ENCODE assay signal across 22 mouse cellular contexts in the genomic region with DNA sequence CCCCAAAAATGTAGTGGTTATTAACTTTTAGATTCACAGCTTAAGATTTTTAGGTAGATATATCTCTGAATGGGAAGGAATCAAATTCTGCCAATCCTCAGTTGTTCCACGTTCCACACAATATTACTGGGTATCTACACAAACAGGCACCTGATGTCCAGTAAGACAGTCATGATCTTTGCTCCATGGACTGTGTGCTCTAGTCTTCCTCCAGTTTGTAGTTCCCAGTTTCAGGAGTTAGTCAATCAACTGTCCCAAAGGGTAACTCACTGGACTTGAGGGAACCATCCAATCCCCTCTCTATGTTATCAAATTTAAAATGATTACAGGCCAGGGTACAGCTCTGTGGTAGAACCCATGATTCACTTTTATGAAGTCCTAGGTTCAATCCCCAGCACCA. TPM values are rescaled to one million over a fixed set of nuclear protein-coding genes. Genes with fewer than 3 reads are reported as not detected.
DNase-seq lines count a peak whose midpoint lies in the region; ATAC-seq and TF ChIP-seq lines count a peak whose summit lies in the region.
"Had no signal": no experiment of that assay in that cellular context is flagged by ENCODE, and none has a peak within 500 bp of the region (broad histone marks: within the 10 kb centered on the region; RNA-seq: fewer than 3 reads in every experiment).

No protein-coding gene starts in this region.

- no peaks in the 10 kb centered on the region for H3K79me2 ChIP-seq in liver, adult 2 months (ENCODE audit: control insufficient read depth, insufficient read depth, low read length)

- no peak for ATAC-seq in liver, embryonic 12.5 days
- ATAC-seq in liver, postnatal 0 days: no peak
- ATAC-seq in liver, embryonic 11.5 days (replicated peaks; ENCODE audit: low FRiP score): no peak
- ATAC-seq in hindbrain, postnatal 0 days: no peak
- ATAC-seq: activated CD4-positive, CD25-positive, alpha-beta regulatory T cell, adult 4 months; CD4-positive, CD25-positive, alpha-beta regulatory T cell, adult 4 months; Patski had no signal

- no peak for TF ChIP-seq POLR2A in liver, adult 2 months (IDR thresholded peaks at IDR 0.05; ENCODE audit: extremely low read depth, insufficient read depth, low read length)

- peak; percentile 97 for DNase-seq in liver, adult 2 months (ENCODE audit: extremely low read depth, low read depth, low spot score)
- no peak for DNase-seq in liver, postnatal 0 days
- DNase-seq in liver, embryonic 11.5 days (ENCODE audit: low spot score): no peak
- no peak for DNase-seq in hindbrain, postnatal 0 days (ENCODE audit: low spot score)
- DNase-seq: adrenal gland, adult 2 months; adrenal gland, adult 8-10 months; adrenal gland, postnatal 10 days; adrenal gland, postnatal 14 days; adrenal gland, postnatal 25 days; adrenal gland, postnatal 36 days; B cell, adult 2 months; cerebellum, adult 11 months; cerebellum, adult 11-12 months; cerebellum, adult 18-20 months; cerebellum, adult 2 months had no signal

- H3K9ac ChIP-seq in liver, adult 2 months (ENCODE audit: low read depth, low read length): no peak overlapping the region; the same call in 1 of the 2 replicates
- H3K9ac ChIP-seq in liver, embryonic 12.5 days: no peak overlapping the region
- no peak overlapping the region for H3K9ac ChIP-seq in liver, postnatal 0 days (replicated peaks)
- H3K9ac ChIP-seq in liver, embryonic 11.5 days (ENCODE audit: low read depth, low read length): no peak overlapping the region
- H3K9ac ChIP-seq in hindbrain, postnatal 0 days (replicated peaks; ENCODE audit: low read length): no peak overlapping the region

- no peaks in the 10 kb centered on the region for H3K36me3 ChIP-seq in liver, adult 2 months (ENCODE audit: control insufficient read depth, insufficient read depth, low read length)
- no peaks in the 10 kb centered on the region for H3K36me3 ChIP-seq in liver, embryonic 12.5 days
- H3K36me3 ChIP-seq in liver, postnatal 0 days (replicated peaks; ENCODE audit: insufficient read depth, low read length): no peaks in the 10 kb centered on the region
- no peaks in the 10 kb centered on the region for H3K36me3 ChIP-seq in liver, embryonic 11.5 days (ENCODE audit: control insufficient read depth, insufficient read depth, low read length)
- H3K36me3 ChIP-seq in hindbrain, postnatal 0 days (ENCODE audit: insufficient read depth, low read length): no peaks in the 10 kb centered on the region
- H3K36me3 ChIP-seq: G1E had no signal

- H3K4me1 ChIP-seq in liver, adult 2 months (ENCODE audit: control insufficient read depth, insufficient read depth, low read length): peaks cover 14% of the 10 kb centered on the region
- H3K4me1 ChIP-seq in liver, embryonic 12.5 days: no peaks in the 10 kb centered on the region; the same call in 1 of the 2 replicates
- no peaks in the 10 kb centered on the region for H3K4me1 ChIP-seq in liver, postnatal 0 days (ENCODE audit: insufficient read depth)
- H3K4me1 ChIP-seq in liver, embryonic 11.5 days (replicated peaks; ENCODE audit: control insufficient read depth, insufficient read depth, low read length): no peaks in the 10 kb centered on the region
- peaks cover 10% of the 10 kb centered on the region for H3K4me1 ChIP-seq in brown adipose tissue, adult 24 weeks (ENCODE audit: control insufficient read depth, insufficient read depth, insufficient read length, low read length)
- H3K4me1 ChIP-seq in hindbrain, postnatal 0 days (ENCODE audit: insufficient read depth, low read length): no peaks in the 10 kb centered on the region

- H3K9me3 ChIP-seq in liver, embryonic 12.5 days (replicated peaks): no peaks in the 10 kb centered on the region
- H3K9me3 ChIP-seq in liver, postnatal 0 days (ENCODE audit: low read length): no peaks in the 10 kb centered on the region
- no peaks in the 10 kb centered on the region for H3K9me3 ChIP-seq in liver, embryonic 11.5 days (ENCODE audit: control insufficient read depth, low read length)
- no peaks in the 10 kb centered on the region for H3K9me3 ChIP-seq in hindbrain, postnatal 0 days (ENCODE audit: low read length)
- H3K9me3 ChIP-seq: G1E had no signal

- WGBS in liver, adult 2 months: 20% methylated on average over 1 of the region's 1 CpGs
- WGBS in liver, embryonic 12.5 days (ENCODE audit: insufficient replicate concordance): 65% methylated on average over 1 of the region's 1 CpGs
- WGBS in liver, postnatal 0 days (ENCODE audit: insufficient replicate concordance): 64% methylated on average over 1 of the region's 1 CpGs
- 81% methylated on average over 1 of the region's 1 CpGs for WGBS in liver, embryonic 11.5 days
- WGBS in hindbrain, postnatal 0 days: 85% methylated on average over 1 of the region's 1 CpGs

- TF ChIP-seq CTCF in liver, adult 2 months (IDR thresholded peaks at IDR 0.05; ENCODE audit: low read depth, low read length): no peak
- TF ChIP-seq CTCF in liver, postnatal 0 days (IDR thresholded peaks at IDR 0.05; ENCODE audit: low read depth): no peak
- TF ChIP-seq CTCF in hindbrain, postnatal 0 days (IDR thresholded peaks at IDR 0.05; ENCODE audit: low read depth): no peak

- peak overlapping the region; percentile 100 for H3K27ac ChIP-seq in liver, adult 2 months (replicated peaks; ENCODE audit: insufficient read depth, low read depth, low read length)
- H3K27ac ChIP-seq in liver, embryonic 12.5 days: no peak overlapping the region
- H3K27ac ChIP-seq in liver, postnatal 0 days (ENCODE audit: low read depth): peak overlapping the region; percentile 75
- H3K27ac ChIP-seq in liver, embryonic 11.5 days (ENCODE audit: low read depth, low read length): no peak overlapping the region
- peak overlapping the region; percentile 95 for H3K27ac ChIP-seq in brown adipose tissue, adult 24 weeks (replicated peaks; ENCODE audit: low read depth, low read length)
- H3K27ac ChIP-seq in hindbrain, postnatal 0 days: no peak overlapping the region

- H3K4me2 ChIP-seq in liver, embryonic 12.5 days: no peak overlapping the region
- H3K4me2 ChIP-seq in liver, postnatal 0 days (ENCODE audit: low read depth, low read length): no peak overlapping the region
- no peak overlapping the region for H3K4me2 ChIP-seq in liver, embryonic 11.5 days
- no peak overlapping the region for H3K4me2 ChIP-seq in hindbrain, postnatal 0 days (ENCODE audit: low read depth, low read length)

- H3K4me3 ChIP-seq in liver, adult 2 months (ENCODE audit: insufficient read depth, low read depth, low read length): no peak overlapping the region
- H3K4me3 ChIP-seq in liver, embryonic 12.5 days: no peak overlapping the region
- H3K4me3 ChIP-seq in liver, postnatal 0 days (ENCODE audit: low read depth, low read length): no peak overlapping the region
- no peak overlapping the region for H3K4me3 ChIP-seq in liver, embryonic 11.5 days (ENCODE audit: low read depth, low read length)
- no peak overlapping the region for H3K4me3 ChIP-seq in brown adipose tissue, adult 24 weeks (ENCODE audit: insufficient read depth, low read depth, low read length)
- H3K4me3 ChIP-seq in hindbrain, postnatal 0 days (ENCODE audit: low read length): no peak overlapping the region

- TF ChIP-seq EP300 in liver, postnatal 0 days (IDR thresholded peaks at IDR 0.05; ENCODE audit: low read depth): no peak

- H3K27me3 ChIP-seq in liver, adult 2 months (ENCODE audit: control insufficient read depth, insufficient read depth, low read length): no peaks in the 10 kb centered on the region
- H3K27me3 ChIP-seq in liver, embryonic 12.5 days (replicated peaks): no peaks in the 10 kb centered on the region
- no peaks in the 10 kb centered on the region for H3K27me3 ChIP-seq in liver, postnatal 0 days (ENCODE audit: insufficient read depth, low read length)
- no peaks in the 10 kb centered on the region for H3K27me3 ChIP-seq in liver, embryonic 11.5 days (replicated peaks; ENCODE audit: control insufficient read depth, insufficient read depth, low read length)
- H3K27me3 ChIP-seq in hindbrain, postnatal 0 days (ENCODE audit: insufficient read depth, low read length): no peaks in the 10 kb centered on the region
- H3K27me3 ChIP-seq: CH12.LX had no signal

RNA-seq across cellular contexts. Expression of gene Cat, which starts 26.7 kb away (rescaled TPM):
- 1,807 and 1,852 TPM in 2 replicates for total RNA-seq in liver, adult 2 months (2014; rRNA removed)
- polyA plus RNA-seq in liver, adult 2 months (2012; rRNA removed): 1,476 and 1,516 TPM in 2 replicates
- 127 and 138 TPM in 2 replicates for polyA plus RNA-seq in liver, embryonic 12.5 days (2016; fragmentation: Nextera tagmentation; extraction: Ambion mirVana)
- 245 and 267 TPM in 2 replicates for polyA plus RNA-seq in liver, postnatal 0 days (2015; fragmentation: Nextera tagmentation; extraction: Ambion mirVana)
- 145 and 166 TPM in 2 replicates for polyA plus RNA-seq in liver, embryonic 11.5 days (2014; fragmentation: Nextera tagmentation; extraction: Ambion mirVana)
- polyA plus RNA-seq in brown adipose tissue, adult 24 weeks (2012; ENCODE audit: insufficient read depth, insufficient read length, missing spikeins): 631 and 665 TPM in 2 replicates
- total RNA-seq in hindbrain, postnatal 0 days (2014; rRNA removed): 112 and 116 TPM in 2 replicates
- 58.5 and 71.4 TPM in 2 replicates for polyA plus RNA-seq in hindbrain, postnatal 0 days (2015; fragmentation: Nextera tagmentation; extraction: Ambion mirVana)

RNA-seq across cellular contexts. Expression of gene Abtb2, which starts 54.5 kb away (rescaled TPM):
- total RNA-seq in liver, adult 2 months (2014; rRNA removed): 6.5 and 8.6 TPM in 2 replicates
- polyA plus RNA-seq in liver, adult 2 months (2012; rRNA removed): 15.1 and 17.3 TPM in 2 replicates
- polyA plus RNA-seq in liver, embryonic 12.5 days (2016; fragmentation: Nextera tagmentation; extraction: Ambion mirVana): 4.1 and 4.5 TPM in 2 replicates
- 1.8 and 2.1 TPM in 2 replicates for polyA plus RNA-seq in liver, postnatal 0 days (2015; fragmentation: Nextera tagmentation; extraction: Ambion mirVana)
- polyA plus RNA-seq in liver, embryonic 11.5 days (2014; fragmentation: Nextera tagmentation; extraction: Ambion mirVana): 4.6 and 5.4 TPM in 2 replicates
- polyA plus RNA-seq in brown adipose tissue, adult 24 weeks (2012; ENCODE audit: insufficient read depth, insufficient read length, missing spikeins): 1.9 and 2.0 TPM in 2 replicates
- 42.9 and 45.9 TPM in 2 replicates for total RNA-seq in hindbrain, postnatal 0 days (2014; rRNA removed)
- polyA plus RNA-seq in hindbrain, postnatal 0 days (2015; fragmentation: Nextera tagmentation; extraction: Ambion mirVana): 11.7 and 11.8 TPM in 2 replicates
- polyA plus RNA-seq: G1E had no signal

Comparison
In these comparisons a context has a peak if more than half of its experiments do, and no peak if none do; other contexts are left out.
1. H3K27ac ChIP-seq: peak in liver, adult 2 months (single experiment), liver, postnatal 0 days (single experiment) and brown adipose tissue, adult 24 weeks (single experiment); none in liver, embryonic 12.5 days (single experiment), liver, embryonic 11.5 days (single experiment) and hindbrain, postnatal 0 days (single experiment).